Mouse (Mus musculus) thymus, adult 2 months (tissue): ENCODE measurements around the gene Akain1. TPM values are rescaled to one million over a fixed set of nuclear protein-coding genes. Genes with fewer than 3 reads are reported as not detected.

Experiments
- DNase-seq: peaks from one replicate; pipeline ENCODE4 v3.0.0; 2021
- H3K27ac ChIP-seq: fragments of 200-500 bp; 2 replicates; pipeline ENCODE4 v1.5.1; 2012; ENCODE audit warnings: low read length, control low read depth; ENCODE audit not compliant: control insufficient read depth, insufficient read depth
- H3K27me3 ChIP-seq: fragments of 200-500 bp; 2 replicates; pipeline ENCODE4 v1.6.1; 2012; ENCODE audit warnings: mild to moderate bottlenecking, low read length, moderate library complexity, mixed read lengths; ENCODE audit not compliant: control insufficient read depth, insufficient read depth
- H3K36me3 ChIP-seq: fragments of 200-500 bp; 2 replicates; pipeline ENCODE4 v1.6.1; 2012; ENCODE audit warnings: mild to moderate bottlenecking, low read length, moderate library complexity; ENCODE audit not compliant: control insufficient read depth, insufficient read depth
- H3K4me1 ChIP-seq: fragments of 200-500 bp; replicated peaks from 2 replicates; pipeline ENCODE4 v1.6.1; 2012; ENCODE audit warnings: low read length; ENCODE audit not compliant: control insufficient read depth, insufficient read depth
- H3K4me3 ChIP-seq: fragments of 200-500 bp; 2 replicates; pipeline ENCODE4 v1.5.1; 2012; ENCODE audit warnings: mild to moderate bottlenecking, low read length, control low read depth, moderate library complexity; ENCODE audit not compliant: control insufficient read depth, insufficient read depth
- CTCF ChIP-seq: fragments of 200-500 bp; IDR thresholded peaks from 2 replicates; pipeline ENCODE4 v1.5.1; 2012; ENCODE audit warnings: mild to moderate bottlenecking, control low read depth, low read length, moderate library complexity, borderline replicate concordance; ENCODE audit not compliant: control insufficient read depth, poor library complexity, insufficient read depth; ENCODE audit errors: extremely low read depth
- POLR2A ChIP-seq: fragments of 200-500 bp; IDR thresholded peaks from 2 replicates; pipeline ENCODE4 v1.6.1; 2012; ENCODE audit warnings: mild to moderate bottlenecking, low read length, control low read depth, moderate library complexity; ENCODE audit not compliant: control insufficient read depth, poor library complexity, insufficient read depth; ENCODE audit errors: extremely low read depth
- WGBS: fragments of 180-500 bp; shearing (Covaris S2); methylation state at CpG from one replicate; pipeline ENCODE4 v1.1.7; 2018; 5-methylcytosine and 5-hydroxymethylcytosine counted together
- polyA plus RNA-seq: library from polyadenylated mRNA; depleted of rRNA; stranded (reverse); fragments of >200 nt; gene quantifications from 2 replicates; pipeline ENCODE4 v1.2.3, GENCODE M21; 2012; rRNA removed

Gene Akain1
- polyA plus RNA-seq = 0.08 TPM in 1 of 2 replicates, not detected in the other

DNA sequence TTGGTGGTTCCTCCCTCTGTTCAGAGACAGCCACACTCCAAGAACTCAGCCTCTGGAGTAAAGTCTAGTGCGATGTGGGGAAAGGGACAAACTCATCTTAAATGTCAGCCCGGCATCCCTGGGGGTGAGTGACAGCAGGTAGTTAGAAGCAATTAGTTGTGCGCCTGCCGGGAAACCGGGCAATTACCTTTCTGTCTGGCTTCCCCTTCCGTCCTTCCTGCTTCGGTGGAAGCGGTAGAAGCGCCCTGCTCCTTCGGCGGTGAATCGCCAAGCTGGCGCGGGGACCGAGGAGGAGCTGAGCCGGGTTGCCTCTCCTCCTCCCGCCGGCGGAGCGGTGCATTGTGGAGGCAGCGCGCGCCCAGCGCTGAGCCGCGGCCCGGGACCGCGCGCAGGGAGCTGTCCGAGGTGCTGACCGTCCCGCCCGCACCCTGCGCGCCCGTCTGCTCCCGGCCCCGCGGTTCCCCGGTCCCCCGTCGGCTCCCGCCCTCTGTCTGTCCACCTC lies at the start of gene Akain1:
Gene Akain1 (plus strand): TSS at position 337 of the 502 bp plus-strand sequence.
- WGBS = 2% methylated on average over 44 of the region's 44 CpGs
- no peak for TF ChIP-seq POLR2A
- no peak for TF ChIP-seq CTCF
- H3K36me3 ChIP-seq = no peaks in the 10 kb centered on the region
- no peak within 1 kb of the TSS for H3K27ac ChIP-seq
- no peaks in the 10 kb centered on the region for H3K4me1 ChIP-seq
- peaks cover 9% of the 10 kb centered on the region; the same call in 1 of the 2 replicates for H3K27me3 ChIP-seq
- 0 out of 2 replicates have a peak within 1 kb of the TSS, but pooled peaks have one; percentile 4 for H3K4me3 ChIP-seq
- DNase-seq = peak; percentile 55

DNA sequence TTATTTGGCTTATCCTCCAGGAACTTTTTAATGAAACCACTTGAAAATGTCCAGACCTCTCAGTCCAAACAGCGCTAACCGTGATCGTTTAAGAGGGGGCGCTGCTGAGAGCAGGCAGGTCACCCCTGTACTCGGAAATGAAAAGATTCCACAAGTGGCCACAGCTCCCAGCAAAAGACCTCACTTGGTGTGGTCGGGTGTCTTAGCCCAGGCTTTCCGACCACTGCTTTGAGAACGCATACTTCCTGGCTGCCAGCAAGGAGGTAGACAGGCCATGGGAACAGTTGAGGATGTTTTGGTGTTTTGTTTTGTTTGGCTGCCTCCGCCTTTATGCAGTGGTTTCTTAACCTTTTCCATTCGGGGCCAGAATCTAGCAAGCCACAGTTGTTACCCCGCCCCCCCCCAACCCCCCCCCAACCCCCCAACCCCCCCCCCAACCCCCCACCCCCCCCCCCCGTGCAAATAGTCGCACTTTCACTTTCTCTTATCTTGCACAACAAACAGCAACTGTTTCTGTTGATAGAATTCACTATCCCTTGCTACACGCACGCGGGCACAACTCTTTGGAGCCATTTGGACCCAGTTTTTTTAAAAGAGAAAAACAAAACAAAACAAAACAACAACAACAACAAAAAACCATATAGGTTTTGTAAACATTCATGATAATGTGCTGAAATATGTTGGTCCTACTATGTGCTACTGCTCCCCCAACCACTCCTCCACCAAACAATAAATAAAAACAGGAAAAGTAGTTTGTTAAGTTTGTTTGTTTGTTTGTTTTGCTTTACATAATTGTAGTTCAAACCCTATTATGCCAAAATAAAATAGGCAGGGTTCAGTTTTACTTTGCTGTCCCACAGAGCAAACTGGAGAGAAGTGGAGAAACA lies 42.7 kb upstream of the Akain1 start:
- Histone ChIP-seq H3K36me3 (no peaks in the 10 kb centered on the region; the same call in 1 of the 2 replicates), H3K4me3 (peak overlapping the region; percentile 39), H3K4me1 (peaks cover 4% of the 10 kb centered on the region), H3K27ac (peak overlapping the region; percentile 37; the same call in 1 of the 2 replicates), H3K27me3 (no peaks in the 10 kb centered on the region)
- no peak for TF ChIP-seq POLR2A
- TF ChIP-seq CTCF = no peak
- 7% methylated on average over 16 of the region's 16 CpGs for WGBS
- DNase-seq = peak; percentile 40

DNA sequence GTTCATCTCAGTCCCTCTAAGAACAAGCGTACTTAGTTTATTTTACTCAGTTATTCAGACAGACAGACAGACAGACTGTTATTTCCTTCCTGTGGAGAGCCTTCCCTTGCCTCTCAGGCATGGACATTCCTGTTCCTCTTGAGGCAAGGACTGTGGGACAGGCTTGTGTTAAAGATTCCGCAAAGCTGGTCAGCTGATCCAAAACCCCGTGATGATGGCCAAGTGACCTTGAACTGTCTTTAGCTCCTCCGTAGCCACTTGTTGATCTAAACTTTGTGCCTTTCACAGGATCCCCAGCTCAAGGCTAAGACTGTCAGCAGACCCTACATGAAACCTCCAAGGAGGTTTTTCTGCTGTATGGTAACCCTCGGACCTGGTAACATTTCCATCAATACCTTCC lies 42.0 kb upstream of the Akain1 start:
- no peak for DNase-seq
- Histone ChIP-seq H3K27me3 (no peaks in the 10 kb centered on the region), H3K36me3 (no peaks in the 10 kb centered on the region), H3K27ac (no peak overlapping the region), H3K4me3 (no peak overlapping the region), H3K4me1 (peaks cover 4% of the 10 kb centered on the region)
- WGBS = 84% methylated on average over 5 of the region's 5 CpGs
- TF ChIP-seq POLR2A (no peak), CTCF (no peak)

DNA sequence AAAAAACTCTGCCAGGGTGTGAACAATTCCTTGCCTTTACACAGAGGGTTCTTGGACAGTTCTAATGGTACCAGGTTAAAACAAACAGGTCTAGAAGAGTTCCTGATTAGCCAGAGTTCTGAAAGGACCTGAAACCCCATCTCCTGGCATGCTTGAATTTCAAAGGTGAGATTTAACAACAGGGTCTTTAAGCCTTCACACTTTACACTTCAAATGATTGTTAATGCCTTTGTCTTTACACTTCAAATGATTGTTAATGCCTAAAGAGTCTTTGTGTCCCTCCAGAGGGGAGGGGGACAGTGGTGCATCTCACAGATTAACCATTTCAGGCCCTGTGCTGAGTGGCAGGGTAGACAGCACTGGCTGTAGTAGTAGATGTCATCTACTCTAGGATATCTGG lies 41.0 kb upstream of the Akain1 start:
- no peak for DNase-seq
- no peak overlapping the region for H3K4me3 ChIP-seq
- H3K36me3 ChIP-seq = no peaks in the 10 kb centered on the region
- peaks cover 4% of the 10 kb centered on the region for H3K4me1 ChIP-seq
- TF ChIP-seq POLR2A (no peak), CTCF (no peak)
- no peak overlapping the region for H3K27ac ChIP-seq
- H3K27me3 ChIP-seq = no peaks in the 10 kb centered on the region

DNA sequence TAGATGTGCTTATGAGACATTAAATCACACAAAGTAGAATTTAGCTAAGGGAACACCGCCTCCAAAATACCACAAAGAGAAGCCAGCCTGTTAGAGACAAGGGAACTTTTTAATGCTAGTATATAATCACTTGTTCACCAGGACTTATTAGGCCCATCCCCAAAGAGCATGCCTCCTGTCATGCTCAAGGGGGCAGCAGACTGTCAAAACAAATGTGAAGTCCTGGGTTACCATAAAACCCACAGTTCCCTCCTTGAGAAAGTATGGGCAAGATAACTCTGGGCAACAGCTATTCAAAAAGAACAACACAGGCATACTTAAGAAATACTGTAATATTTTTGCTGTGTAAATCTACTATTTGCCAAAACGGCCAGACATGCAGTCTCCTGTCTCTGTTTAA lies 38.0 kb upstream of the Akain1 start:
- no peak for TF ChIP-seq CTCF
- no peak for TF ChIP-seq POLR2A
- Histone ChIP-seq H3K27me3 (no peaks in the 10 kb centered on the region), H3K36me3 (no peaks in the 10 kb centered on the region), H3K4me1 (peaks cover under 1% of the 10 kb centered on the region), H3K27ac (no peak overlapping the region), H3K4me3 (no peak overlapping the region)
- WGBS = 85% methylated on average over 2 of the region's 2 CpGs
- DNase-seq = peak; percentile 32

DNA sequence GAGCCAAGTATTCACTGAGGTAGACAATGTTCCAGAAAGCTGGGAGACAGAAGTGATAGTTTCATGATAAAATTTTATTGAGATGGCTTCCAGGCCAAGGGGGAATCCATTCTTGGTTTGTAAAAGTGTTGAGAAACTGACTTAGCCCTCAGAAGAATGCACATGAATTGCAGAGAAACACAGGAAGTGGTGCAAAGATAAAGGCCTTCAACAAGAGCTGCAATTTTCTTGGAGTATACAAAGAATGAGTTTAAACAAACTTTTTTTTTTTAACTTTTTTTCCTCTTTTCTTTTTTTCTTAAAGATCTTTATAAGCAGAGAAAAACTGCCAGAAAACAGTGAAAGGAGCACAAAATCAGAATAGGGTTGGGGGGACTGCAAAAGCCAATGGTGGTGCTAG lies 23.0 kb upstream of the Akain1 start:
- Histone ChIP-seq H3K27me3 (no peaks in the 10 kb centered on the region), H3K4me3 (no peak overlapping the region), H3K27ac (no peak overlapping the region; the same call in 1 of the 2 replicates), H3K36me3 (no peaks in the 10 kb centered on the region), H3K4me1 (no peaks in the 10 kb centered on the region)
- no peak for DNase-seq
- TF ChIP-seq POLR2A = no peak
- no peak for TF ChIP-seq CTCF
